Mouse (Mus musculus) urinary bladder, postnatal 14 days (tissue): Measurements from ENCODE around the gene Ifrd2.
A peak's percentile ranks its signal among the peaks of the same experiment; 100 is the strongest.

Experiments
- DNase-seq: peaks from one replicate; pipeline ENCODE4 v3.0.0; 2021; ENCODE audit warnings: low spot score

The Ifrd2 gene

DNA sequence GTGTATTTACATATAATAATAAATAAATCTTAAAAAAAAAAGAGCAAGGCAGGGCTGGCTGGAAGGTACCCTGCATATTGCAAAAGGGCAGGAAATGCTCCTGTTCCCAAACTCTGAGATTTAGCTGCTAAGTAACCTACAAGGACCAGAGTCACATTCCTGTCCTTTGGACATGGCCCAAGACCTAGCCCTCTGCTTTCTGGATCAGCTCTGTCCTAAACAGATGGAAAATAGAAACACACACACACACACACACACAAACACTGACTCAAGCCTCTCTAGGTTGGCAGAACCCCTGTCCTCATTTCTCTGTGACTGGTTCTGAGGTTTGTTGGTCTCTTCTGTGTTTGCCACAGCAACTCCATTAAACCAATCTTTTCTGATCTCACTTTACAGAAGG, 33.5 kb downstream of the Ifrd2 start:
- no peak for DNase-seq

DNA sequence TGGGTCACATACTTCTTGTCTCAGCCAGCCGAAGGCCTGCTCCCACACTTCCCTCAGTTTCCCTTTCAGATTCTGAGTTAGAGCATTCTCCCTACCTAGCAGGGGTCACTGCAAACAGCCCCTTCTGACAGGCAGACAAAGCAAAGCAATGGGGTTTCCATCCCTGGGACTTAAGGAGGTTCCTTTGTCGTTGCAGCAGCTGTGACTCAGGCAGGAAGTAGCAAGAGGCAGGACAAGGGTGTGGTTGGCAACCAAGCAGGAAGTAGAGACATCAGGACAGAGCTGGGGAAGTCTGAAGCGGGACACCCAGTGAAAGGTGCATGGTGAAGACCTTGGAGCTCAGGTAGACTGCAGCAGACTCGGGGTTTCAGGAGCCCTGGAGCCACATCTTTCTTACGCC, 37.1 kb downstream of the Ifrd2 start:
- DNase-seq = no peak

DNA sequence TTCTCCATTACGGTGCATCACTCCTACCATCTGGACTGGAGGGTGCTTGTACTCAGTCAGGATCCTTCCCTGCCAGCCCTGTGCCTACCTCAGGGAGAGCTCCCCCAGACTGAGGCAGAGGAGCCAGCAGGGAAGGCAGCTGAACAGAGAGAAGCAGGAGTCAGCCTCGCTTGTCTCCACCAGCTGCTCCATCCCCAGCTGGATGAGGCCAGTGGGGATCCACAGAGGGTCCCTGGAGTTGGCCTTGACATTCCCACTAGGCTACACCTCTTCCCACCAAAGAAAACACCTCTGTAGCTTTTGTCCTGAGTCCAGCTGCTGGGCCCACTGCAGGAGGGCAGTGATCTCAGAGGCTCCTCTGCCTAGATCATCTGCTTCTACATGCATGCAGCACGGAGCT, 37.5 kb downstream of the Ifrd2 start:
- no peak for DNase-seq

DNA sequence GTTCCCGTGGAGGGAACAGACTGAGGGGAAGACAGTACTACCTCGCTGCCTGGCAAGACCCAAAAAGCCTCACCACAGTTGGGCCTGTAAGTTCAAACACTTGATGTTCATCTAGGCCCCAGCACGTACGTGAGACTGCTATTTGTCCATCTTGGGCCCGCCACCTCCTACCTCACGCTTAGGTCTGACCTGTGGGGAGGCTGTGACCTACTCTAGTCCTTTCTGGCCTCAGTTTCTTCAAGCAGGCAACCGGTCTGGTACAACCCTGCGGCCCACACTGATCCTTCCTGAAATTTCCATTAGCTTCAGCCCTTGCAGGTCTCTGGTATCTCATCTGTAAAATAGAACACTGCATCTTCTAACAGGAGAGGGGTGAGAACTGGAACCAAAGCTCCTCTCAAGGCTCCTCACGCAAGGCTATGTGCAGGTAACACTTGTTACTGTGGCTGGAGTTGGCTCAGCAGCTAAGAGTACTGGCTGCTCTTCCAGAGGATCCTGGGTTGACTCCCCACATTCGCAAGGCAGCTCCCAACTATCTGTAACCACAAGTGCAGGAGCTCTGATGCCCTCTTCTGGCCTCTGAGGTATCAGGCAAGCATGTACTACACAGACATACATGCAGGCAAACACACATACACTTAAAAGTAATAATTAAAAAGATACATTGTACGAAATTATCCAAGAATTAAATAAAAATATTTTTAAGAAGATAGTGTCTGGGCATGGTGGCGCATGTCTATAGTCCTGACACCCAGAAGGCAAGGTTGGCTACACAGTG, 38.1 kb downstream of the Ifrd2 start:
- DNase-seq = no peak

DNA sequence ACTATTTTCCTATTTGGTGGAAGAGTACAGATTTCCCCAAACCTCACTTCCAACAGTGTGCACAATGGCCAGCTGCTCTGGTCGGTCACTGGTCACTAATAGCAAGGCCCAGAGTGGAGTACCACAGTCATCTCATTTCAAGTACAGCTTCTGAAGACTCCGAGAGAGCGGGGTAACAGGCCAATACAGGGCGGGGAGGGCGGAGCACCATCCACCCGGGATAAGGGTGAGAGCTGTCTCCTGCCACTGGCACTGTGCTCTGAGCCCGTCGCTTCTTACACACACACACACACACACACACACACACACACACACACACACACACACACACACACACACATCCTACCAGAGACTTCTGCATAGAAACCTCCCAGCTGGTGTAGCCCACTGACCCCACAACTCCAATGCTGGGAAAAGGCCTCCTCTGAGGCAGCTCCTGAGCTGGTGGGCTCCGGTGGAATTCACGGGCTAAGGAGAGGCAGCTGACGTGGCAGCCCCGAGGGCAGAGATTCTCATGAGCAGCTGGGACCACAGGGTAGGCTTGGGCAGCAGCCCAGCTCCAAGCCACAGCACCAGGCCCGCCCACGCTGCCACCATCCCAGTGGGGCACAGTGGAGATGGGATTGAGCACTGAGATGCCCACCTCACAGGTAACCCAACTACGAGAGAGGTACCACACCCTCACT, 38.9 kb downstream of the Ifrd2 start:
- no peak for DNase-seq

DNA sequence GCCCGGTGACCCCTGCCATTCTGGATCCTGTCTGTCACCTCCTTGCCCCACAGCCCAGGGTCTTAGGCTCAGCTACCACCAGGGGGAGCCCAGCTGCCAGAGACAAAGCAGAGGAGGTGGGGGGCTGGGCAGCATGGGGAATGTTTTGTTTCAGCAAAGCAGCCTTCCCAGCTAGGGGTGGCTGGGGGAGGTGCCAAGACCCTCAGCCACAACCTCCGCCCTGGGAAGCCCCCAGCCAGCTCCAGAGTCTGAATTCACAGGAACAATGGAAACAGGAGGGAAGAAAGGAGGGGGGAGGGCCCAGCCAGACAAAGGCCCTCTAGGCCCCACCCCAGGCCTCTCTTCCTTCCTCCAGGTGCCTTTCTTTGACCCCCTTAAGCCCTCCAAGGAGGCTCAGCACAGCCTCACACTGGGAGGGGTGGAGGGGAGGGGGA, 39.4 kb downstream of the Ifrd2 start:
- peak; percentile 81 for DNase-seq

DNA sequence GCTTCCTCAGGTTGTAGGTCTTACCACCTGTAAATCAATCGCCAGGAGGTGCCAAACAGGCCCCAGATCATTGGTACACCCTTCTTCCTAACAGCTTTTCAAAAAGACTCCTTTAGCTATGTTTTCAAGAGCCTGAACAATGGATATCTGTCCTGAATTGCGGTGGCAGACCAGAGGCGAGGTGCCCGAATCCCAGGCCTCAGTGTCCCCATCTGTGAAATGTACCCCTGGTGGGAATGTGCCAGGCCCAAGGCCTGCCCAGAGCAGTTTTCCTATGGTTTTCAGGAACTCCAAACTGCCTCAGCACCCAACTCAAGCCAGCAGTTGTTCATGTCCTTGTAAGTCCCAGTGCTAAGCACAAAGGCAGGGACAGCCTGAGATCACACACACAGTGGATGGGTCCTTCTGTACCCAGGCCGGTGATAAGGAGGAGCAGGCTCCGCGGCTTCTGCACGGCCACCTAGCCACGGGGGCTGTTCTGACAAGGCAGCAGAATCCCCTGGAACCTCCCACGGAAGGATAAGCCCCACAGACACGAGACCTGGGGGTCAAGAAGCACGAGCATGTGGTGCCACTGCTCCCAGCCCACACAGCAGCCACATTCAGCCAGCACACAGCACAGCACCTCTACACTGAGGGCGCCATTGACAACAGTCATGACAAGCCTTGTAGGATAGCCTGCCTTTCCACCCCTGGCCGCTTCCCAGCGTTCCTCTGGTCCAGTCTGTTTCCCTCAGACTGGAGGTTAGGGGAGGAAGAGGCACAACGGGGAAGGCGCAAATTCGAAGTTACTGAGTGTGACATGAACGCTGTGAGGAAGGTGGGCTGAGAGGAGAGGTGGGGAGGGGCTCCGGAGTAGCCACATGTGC, 40.2 kb downstream of the Ifrd2 start:
- DNase-seq = no peak

DNA sequence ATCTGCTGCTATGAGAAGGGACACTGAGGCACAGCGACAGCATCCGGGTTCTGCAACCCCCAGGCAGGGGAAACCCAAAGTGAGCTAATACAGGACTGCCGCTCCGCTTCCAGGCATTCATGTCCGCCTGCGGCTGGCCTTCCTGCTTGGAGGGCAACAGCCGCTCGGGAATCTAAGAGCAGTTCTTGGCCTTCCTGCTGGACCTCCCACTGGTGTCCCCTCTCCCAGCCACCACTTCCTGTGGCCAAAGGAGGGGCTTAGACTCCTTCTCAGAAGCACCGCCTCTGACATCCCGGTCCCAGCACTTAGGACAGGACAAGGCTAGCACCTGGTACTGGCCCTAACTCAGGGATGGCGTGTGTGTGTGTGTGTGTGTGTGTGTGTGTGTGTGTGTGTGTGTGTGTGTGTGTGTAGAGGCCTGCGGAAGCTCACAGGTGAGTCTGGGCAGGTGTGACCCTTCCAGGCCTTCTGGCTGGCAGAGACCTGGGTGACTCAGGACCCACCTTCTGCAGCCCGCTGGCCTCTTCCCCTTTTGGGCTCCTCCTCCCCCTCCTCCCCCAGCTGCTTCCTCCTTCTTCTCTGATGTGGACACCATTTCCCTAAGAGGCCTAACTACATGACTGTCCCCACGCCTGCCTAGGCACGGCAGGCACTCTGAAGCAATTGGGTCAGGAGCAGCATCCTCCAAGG, 41.4 kb downstream of the Ifrd2 start:
- DNase-seq = peak; percentile 41

DNA sequence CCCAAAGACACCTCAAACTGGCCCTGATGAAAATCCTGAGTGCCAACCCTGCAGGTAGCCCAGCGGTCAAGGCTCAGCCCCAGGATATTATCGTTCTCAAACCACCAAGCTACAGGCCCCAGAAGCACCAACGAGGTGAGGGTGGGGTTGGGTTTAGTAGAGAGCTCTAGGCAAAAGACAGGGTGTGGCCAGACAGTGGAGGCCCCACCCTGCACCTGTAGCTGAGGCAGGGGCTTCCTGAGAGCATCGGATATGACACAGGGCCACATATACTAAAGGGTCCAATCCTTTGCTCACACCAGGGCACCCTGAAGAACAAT, 41.9 kb downstream of the Ifrd2 start:
- no peak for DNase-seq

DNA sequence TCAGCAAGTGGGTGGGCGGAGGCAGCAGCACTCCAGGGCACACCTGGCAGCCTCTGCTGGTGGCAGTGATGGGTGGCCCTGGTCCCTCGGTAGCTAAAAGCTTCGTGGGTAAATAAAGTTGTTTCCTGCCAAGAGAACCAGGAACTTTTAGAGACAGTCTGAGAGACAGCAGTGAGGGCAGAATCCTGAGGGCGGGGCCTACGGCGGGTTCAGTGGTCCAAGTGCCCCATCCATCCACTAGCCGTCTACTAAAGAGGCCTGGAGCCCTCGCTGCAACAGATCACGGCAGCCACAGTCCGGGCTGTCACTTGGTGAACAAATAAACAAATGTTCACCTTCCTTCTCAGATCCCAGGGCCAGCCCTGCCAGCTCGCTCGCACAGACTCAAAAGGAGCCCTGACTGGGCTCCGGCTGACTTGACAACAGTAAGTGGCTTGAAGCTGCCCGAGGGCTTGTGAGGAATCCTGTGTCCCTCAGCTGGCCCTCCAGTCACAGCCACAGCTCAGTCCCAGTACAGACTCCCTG, 42.5 kb downstream of the Ifrd2 start:
- no peak for DNase-seq

DNA sequence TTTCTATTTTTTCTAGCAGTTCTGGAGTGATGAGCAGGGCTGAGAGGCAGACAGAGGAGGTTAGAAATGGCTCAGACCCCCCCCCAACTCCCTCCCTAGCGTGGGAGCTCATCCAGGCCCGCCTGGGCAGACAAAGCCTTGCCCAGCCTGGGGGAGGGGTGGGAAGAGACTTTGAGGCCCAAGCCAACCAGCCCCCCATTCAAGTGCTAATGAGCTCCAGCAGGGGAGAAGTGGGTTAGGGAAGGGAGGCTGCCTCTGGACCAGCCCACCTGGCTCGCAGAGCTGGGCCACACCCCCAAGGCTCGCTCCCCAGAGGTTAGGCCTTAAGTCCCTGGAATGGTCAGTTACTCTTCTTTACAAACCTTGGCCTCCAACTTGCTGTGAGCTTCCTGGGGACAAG, 43.1 kb downstream of the Ifrd2 start:
- DNase-seq = no peak

DNA sequence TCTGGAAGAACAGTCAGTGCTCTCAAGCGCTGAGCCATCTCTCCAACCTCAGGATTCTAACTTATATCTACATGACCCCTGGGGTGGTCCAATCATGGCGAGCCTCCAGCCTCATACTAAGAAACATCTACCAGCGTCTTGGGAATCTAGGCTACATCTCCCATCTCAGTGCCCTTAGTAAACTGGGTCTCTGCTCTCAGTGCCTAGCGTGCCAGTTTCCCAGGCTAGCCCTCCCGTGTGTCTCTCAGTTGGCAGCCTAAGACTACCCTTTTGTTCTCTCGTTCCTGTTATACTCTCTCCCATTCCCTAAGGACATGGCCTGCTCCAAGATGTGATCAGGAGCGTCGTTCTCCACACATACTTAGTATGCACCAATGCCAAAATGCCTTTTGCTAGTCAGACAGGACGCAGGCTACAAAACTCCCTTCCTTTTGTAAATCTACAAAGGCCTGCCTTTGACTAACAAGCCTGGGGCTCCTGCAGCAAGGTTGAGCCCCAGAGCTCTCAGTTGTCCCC, 43.9 kb downstream of the Ifrd2 start:
- DNase-seq = no peak

DNA sequence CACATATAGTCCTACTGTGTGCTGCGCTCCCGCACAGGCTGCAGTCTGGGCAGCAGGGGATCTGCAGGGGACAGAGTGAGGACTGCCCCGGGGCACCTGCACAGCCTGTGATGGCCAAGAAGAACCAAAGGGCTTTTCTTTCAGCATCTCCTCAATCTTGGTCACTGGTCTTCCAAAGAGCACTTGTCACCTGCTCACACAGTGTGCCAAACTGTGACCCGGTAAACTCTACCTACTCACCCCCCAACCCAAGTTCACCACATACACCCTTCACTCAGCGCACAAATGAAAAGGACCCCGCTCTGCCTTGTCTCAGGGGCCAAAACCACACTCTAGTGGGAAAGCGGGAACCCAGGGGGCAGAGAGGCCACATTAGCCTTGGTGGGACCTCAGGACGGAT, 44.4 kb downstream of the Ifrd2 start:
- no peak for DNase-seq

DNA sequence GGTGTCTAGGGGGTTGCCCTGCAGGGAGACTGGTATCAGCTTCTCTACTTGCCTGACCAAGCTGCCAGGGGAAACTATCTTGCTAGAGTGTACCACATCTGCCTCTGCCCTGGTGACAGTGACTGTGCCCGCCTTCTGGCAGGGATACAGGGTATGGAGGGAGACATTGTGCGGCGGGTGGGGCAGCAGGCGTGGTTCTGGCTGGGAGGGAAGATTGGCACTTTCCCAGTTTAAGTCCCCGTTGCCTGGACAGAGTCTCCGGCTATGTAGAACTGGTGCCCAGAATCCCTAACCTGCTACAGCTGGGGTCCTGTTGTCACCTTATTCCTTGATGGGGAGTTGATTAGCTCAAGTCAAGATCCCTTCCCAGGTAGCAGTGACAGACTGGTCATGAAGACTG, 45.0 kb downstream of the Ifrd2 start:
- DNase-seq = peak; percentile 42

DNA sequence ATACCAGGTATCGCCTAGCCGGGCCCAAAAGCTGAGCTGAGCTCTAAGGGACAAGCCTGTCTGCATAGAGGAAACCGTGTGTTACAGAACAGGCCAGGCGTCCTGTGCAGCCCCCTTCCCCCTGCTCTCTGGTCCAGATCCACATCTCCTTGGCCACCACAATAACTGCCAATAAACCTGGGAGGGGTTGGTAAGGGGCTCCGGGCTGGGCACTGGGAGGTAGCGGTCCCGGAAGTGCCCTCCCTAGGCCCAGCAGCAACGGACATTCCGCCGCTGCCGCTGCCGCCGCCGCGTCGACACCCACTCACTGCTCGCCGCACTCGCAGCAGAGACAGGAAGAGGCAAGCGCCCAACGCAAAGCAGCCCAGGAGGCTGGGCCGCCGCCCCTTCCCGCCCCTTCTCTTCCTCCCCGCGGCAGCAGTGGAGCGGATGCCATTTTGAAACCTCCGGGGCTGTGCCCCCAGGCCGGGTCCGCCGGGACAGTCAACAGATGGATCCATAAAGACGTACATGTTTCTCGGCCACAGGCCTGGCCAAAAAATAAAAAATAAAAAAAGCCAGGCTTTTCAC, 45.7 kb downstream of the Ifrd2 start:
- DNase-seq = peak; percentile 87

DNA sequence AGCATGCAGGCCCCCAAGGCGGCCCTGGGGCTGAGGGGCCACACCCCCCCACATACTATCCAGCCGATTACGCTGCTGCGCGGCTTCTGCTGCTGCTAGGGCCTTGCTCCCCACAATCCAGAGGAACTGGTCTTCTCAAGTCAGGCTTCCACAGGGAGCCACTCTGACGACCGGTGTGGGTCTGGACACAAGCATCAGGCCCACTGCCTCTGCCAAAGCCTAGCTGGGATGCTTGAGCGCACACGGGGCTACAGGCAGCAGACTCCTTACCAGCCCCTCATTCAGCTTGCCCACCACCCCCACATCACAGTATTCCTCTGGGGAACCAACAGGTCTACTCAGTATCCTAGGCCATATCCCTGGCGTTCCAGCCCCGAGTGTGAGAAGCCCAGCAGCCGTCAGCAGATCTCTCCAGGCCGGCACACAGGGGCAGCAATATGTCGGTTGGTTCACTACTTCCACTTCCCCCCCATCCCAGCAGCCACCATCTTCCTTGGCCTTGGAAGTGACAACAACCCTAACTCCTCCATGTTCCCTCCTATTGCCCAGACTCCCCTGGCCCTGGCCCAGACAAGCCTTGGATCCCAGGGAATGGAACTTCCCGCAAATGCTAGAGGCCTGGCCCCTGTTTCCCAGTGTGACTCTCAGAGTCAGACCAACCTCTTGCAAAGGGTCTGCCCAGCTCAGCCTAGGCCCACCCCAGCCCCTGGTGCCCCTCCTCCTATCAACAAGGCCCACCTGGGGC, 46.4 kb downstream of the Ifrd2 start:
- peak; percentile 46 for DNase-seq

DNA sequence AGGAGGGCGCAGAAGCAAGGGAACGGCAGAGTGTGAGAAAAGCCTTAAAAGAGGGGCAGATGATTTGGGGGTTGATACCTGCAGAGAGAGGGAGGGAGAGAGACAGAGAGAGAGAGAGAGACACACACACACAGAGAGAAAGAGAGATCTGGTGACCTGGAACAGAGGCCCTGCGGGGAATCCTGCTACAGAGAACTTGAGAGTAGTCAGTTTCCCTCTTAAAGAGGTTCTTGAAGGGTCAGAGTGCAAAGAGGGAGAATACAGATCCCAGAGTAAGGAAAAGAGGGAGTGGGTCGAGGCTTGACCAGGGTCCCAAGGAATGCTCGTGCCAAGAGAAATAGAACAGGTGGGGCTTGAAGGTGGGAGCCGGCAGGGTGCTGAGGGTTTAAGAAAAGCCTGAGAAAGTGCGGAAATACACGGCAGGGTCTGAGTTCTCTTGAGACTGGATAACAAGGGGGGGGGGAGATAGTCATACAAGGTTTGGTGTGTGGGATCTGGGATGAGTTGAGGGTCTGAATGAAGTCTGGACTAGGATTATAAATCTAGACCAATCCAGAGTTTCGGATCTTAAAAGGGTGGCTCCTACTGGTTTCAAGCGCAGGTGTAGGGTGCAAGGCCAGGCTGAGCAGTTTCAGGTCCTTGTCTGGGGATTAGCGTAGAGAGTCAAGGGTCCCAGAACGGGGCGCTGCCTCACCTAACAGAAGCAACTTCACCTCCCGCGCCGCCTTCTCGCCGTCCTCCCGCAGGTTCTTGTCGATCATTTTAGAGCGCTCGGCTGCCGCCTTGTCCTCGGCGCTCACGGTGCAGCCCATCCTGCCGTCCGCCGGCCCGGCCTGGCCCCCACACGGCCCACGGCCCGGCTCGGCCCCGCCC, 47.2 kb downstream of the Ifrd2 start:
- DNase-seq = no peak

DNA sequence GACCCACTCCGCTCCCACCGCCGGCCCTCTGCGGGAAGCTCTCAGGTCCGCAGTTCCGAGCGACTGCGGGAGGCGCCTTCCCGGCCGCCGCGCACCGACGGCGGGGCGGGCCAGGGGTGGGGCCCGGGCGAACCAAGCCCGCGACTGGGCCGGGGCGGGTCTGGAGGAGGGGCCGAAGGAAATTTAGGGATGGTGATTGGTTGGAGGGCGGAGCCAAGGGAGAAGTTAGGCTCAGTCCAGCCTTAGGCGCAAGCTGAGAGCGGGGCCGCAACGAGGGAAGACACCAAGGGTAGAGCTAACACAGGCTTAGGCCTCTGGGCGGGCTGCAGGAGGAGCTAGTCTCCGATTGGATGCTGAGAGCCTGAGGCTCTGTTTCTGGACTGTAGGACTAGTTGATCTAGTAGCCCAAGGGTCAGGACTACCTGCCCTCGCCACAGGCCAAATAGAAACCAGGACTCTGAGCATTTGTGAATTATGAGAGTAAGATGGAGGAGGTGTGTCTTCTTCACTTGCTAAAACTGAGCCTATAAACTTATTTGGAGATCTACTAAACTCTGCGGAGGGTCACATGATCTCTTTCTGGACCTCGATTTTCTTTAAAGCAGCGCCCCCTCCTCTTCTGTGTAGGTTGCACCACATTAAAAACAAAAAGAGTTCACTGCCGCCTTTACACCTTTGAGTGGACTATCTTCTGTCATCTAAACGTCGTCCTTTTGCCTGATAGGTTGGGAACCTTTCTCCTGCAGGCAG, 48.0 kb downstream of the Ifrd2 start, which contains the start of gene Gnai2:
TSS of gene Gnai2 (minus strand) at position 89 of the 750 bp plus-strand sequence.
- peak; percentile 96 for DNase-seq

DNA sequence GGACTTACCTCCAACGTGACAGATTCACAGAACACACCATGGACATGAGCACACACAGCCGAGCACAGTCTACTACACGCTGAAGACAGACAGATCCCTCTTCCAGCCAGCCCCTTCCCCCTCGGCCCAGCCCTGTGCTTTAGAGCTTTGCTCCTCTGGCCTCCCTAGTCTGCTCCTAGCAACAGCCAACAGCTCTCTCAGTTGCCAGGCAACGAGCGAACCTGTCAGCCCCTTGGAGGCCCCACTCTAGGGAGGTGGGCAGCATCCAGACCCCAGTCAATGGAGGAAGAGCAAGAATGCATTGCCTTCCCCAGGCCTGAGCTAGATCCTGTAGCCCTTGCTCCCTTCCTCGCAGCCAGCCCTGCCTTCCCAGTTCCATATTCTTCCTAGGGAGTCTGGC, 49.6 kb downstream of the Ifrd2 start:
- DNase-seq = no peak
